Mouse (Mus musculus): Measurements from ENCODE around the gene Gm7995.
"Not testable (repeated sequence)": the region's sequence is repeated elsewhere in the genome, so short reads cannot be mapped to it uniquely, and the experiment has no call there.

Gene Gm7995

GRCm38 (mm10) chr14:42309910-42310309 is at the start of gene Gm7995:
TSS of gene Gm7995 (plus strand) at chr14:42310210.
- DNase-seq (ENCODE audit: extremely low spot score, low spot score): not testable (repeated sequence)

GRCm38 (mm10) chr14:42297258-42297657 is 12.8 kb upstream of the Gm7995 start, which contains the start of gene Gm9611:
TSS of gene Gm9611 (minus strand) at chr14:42297358.
- DNase-seq (ENCODE audit: extremely low spot score, low spot score): not testable (repeated sequence)
